Mouse (Mus musculus) adrenal gland, postnatal 10 days (tissue): ENCODE results near the gene Zfp319. TPM values are rescaled to one million over a fixed set of nuclear protein-coding genes. Genes with fewer than 3 reads are reported as not detected.
"Not testable (repeated sequence)": the region's sequence is repeated elsewhere in the genome, so short reads cannot be mapped to it uniquely, and the experiment has no call there.

Experiments used
- DNase-seq: peaks from one replicate; pipeline ENCODE4 v3.0.0; 2021; ENCODE audit warnings: mixed read lengths
- long read RNA-seq, 2 experiments: library from polyadenylated mRNA; stranded (forward); transcript quantifications; one replicate each; pipeline ENCODE4 v2.0.0; 2021
- total RNA-seq, 2 experiments: library from RNA; stranded (reverse); gene quantifications; 2 replicates each; pipeline ENCODE4 v1.2.3; 2021

Gene Zfp319
- total RNA-seq = 10 to 100 TPM; 10.5 to 11.3 TPM
- long read RNA-seq, experiment 1, full-length matches to known transcripts = 1 of 7 reads
- long read RNA-seq, experiment 1, partial matches to known transcripts = 0 of 7 reads
- long read RNA-seq, experiment 1, other reads (novel, unspliced or antisense) = 6 of 7 reads
- long read RNA-seq, experiment 2, full-length matches to known transcripts = 1 of 7 reads
- long read RNA-seq, experiment 2, partial matches to known transcripts = 0 of 7 reads
- long read RNA-seq, experiment 2, other reads (novel, unspliced or antisense) = 6 of 7 reads

DNA sequence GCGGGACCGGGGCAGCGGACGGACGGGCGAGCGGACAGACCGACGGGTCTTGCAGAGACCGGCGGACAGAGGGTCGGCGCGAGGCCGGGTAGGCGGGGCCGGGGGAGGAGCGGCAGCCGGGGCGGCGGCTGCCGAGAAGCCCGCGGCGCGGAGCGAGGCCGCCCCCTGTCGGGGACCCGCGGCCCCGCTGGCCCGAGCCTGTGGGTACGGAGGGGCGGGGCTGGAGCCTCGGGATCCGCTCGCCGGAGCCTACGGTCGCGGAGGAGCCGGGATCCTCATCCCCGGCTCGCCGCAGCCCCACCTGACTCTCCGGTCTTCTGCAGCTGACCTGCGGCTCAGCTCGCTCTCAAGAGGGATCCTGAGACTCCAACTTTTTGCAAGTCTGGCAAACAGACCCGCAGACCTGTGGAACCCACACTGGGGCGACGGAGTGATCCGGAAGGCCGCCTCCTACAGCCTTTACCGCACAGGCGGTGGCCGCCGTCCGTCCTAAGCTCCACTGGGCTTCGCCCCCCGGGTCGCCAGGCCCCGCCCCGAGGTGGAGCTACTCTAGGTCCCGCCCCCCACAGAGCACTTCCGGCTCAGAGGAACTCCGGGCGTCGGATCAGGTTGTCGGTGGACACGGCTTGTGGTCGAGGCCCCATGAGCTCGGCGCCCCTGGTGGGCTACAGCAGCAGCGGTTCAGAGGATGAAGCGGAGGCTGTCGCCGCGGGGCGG lies at the start of gene Zfp319, which contains the start of gene Usb1:
Zfp319 (minus strand) TSS at position 231 of the 717 bp plus-strand sequence.
Usb1 (plus strand) TSS at position 565 of the 717 bp plus-strand sequence.
- DNase-seq = peak; percentile 98

GRCm38 (mm10) chr8:95380953-95381352 lies 49.2 kb upstream of the Zfp319 start:
- DNase-seq = peak; percentile 29

- not testable (repeated sequence) for DNase-seq
Measured at GRCm38 (mm10) chr8:95378928-95379327, 47.2 kb upstream of the Zfp319 start.

DNA sequence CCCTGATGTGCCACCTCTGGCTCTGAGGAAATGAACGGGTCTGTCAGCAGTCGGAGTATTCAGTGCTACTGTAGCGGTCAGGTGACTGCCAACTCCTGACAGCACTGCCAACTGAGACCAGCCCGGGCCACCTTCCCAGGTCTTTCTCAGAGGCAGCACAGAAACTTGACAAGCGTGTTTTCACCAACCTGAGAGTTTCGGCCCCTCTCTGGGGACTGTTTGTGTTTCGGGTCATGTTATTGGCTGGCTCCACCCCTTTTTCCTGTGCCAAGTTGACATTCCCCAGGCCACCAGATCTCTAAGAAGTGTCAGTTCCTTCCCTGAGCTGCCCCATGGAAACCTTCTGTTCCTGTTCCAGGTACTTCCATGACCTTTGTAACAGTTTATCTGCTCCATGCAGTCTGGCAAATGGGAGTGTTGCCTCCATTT lies 46.1 kb upstream of the Zfp319 start:
- DNase-seq = peak; percentile 62

GRCm38 (mm10) chr8:95377101-95377500 lies 45.4 kb upstream of the Zfp319 start:
- DNase-seq = no peak

DNA sequence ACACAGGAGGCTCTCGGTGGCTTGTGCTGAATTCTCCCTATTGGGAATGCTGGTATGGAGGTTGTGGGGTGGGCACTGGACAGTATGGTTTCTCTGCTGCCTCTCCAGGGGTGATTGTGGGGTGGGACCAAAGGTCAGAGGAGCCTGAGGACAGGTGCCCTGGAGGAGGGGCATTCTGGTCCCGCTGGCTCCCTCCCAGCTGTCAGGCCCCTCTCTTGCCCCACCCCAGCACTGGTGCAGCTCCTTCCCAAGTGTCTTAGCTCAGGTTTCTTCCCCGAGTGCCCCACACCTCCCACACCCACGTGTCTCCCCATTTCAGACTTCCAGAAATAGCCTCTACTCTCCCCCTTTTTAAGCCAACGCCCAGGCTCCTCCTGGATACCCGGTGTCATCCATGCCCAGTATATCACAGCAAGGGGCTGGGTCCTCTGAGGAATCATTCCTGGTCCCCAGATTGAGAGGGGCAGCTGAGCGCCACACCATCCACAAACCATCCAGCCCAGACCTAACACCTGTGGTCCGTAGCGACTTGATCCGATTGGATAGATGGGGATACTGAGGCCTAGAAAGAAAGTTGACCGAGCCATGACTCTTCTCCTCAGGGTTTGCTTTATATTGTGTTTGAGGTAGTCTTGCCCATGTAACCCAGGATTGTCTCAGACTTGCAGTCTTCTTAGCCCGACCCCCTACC lies 44.7 kb upstream of the Zfp319 start:
- no peak for DNase-seq

GRCm38 (mm10) chr8:95375374-95375930 lies 43.7 kb upstream of the Zfp319 start:
- DNase-seq = no peak

GRCm38 (mm10) chr8:95374429-95374828 lies 42.7 kb upstream of the Zfp319 start:
- no peak for DNase-seq

DNA sequence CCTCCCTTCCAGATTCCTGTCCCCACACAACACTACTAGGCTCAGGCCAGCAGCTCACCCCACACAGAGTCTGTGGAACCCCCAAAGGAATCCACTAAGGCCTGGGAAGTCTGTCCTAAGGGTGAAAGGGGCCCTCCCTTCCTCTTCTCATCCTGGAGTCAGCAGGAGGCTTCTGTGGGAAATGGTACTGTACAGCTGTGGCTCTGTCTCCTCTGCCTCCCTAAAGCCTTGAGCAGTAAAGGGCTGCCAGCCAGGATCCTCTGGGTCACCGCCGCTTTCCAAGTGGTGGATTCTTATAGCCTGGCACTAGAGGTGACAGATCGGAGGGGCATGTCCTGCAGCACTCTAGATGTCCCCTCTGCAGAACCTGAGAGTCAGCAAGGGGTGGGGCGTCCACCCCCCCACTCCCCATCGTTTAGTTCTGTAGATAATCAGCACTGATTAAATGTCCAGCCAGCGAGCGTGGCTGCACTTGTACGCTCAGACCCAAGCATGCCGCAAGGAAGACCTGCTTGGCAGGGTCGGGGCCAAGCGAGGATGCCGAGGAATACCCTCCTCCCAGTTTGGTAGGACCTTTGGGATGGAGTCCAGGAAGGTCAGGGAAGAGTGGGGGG lies 41.7 kb upstream of the Zfp319 start:
- DNase-seq = no peak

DNA sequence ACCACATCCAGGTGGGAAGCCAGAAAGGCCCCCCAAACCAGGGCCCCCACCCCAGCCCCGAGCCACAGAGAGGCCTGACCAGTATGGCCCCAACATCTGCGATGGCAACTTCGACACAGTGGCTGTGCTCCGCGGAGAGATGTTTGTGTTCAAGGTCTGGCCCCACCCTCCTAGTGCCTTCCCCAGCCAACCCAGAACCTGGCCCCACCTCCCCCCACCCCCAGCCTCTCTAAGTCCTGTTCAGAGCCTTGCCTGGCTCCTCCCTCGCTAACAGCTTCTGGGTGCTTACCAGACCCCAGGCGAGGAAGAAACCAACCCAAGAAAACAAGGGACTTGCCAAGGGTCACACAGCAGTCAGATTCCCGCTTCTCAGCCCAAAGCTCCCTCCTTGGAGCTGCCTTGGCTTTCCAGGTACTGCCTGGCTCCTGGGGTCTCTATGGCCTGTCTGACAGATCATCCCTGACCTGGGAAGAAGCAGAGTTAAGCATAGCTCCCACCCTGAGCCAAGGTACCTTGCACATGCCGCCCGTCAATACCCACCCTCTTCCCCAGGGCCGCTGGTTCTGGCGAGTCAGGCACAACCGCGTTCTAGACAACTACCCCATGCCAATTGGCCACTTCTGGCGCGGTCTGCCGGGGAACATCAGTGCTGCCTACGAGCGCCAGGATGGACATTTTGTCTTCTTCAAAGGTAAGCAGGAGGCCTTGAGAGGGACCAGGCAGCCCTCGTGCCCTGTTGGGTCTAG lies 38.0 kb upstream of the Zfp319 start:
- no peak for DNase-seq

DNA sequence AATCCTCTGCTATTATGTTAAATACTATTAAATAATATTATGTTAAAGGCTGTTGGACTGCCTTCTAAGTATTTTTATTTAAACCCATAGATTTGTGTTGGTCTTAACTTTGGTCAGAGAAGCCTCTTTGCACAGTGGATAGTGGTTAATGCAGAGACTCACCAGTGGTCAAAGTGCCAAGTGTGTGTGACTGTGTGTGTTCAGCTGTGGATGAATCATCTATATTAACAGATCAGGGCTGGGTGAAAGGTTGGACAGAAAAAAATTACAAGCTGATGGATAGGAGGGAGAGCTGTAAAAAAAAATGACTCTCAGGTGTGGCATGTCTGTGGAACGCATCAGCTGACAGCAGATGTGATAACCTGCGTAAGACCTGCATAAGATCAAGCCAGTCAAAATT lies 32.1 kb upstream of the Zfp319 start:
- no peak for DNase-seq

DNA sequence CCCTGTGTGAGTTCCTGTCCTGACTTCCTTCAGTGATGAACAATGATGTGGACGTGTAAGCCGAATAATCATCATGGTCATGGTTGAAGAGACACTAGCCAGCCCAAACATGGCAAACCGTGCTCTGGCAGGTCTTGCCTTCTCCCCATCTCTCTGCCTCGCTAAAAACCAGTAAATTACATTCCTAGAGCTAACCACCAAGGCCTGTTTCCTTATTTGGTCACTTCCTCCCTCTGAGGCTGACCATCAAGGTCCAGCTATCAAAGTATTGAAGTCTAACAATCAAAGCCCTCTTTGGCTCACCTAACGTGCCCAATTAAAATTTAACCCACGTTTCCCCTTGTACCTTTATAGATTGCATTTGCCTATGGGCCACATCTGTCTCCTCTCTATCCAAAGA lies 30.5 kb upstream of the Zfp319 start:
- DNase-seq = no peak

GRCm38 (mm10) chr8:95361016-95361341 lies 29.2 kb upstream of the Zfp319 start:
- no peak for DNase-seq

- DNase-seq = peak; percentile 50
Measured at GRCm38 (mm10) chr8:95360181-95361015, 28.6 kb upstream of the Zfp319 start.

DNA sequence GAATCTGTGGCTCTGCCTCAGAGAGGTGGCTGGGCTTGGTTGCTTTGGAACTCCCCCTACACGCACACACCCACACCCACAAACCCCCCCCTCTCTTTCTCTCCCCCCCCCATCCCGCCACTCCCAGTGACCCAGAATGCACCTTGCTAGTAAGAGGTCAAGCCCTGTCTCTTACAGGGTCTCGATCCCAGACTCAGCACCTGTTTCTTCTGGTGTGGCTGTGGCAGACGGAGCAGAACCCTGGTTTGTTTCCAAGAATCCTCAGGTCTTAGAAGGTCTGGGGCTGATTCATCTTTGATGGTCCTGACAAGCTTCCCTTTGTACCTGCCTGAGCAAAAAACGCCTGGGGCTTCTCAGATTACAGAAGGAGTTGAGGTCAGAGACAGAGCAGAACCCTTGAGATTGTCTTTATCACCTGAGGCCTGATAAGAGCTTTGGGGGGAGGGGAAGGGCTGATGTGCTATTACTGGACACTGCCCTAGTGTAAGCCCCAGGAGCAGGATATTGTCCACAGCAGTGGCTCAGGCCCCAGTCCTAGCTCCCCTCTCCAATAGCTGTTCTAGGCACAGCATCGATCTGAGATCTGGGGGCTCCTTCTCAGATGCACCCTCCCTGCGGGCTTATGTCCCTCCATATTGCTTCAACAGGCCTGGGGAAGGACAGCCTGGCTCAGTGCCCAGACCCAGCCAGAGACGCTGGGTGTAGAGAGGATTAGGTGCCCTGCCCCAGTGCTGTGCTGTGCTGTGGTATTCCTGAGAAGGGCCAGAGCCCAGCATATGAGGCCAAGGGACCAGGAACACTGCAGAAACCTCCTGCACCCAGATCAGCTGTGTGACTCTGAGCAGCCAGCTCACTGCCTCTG lies 27.0 kb upstream of the Zfp319 start:
- DNase-seq = peak; percentile 55

DNA sequence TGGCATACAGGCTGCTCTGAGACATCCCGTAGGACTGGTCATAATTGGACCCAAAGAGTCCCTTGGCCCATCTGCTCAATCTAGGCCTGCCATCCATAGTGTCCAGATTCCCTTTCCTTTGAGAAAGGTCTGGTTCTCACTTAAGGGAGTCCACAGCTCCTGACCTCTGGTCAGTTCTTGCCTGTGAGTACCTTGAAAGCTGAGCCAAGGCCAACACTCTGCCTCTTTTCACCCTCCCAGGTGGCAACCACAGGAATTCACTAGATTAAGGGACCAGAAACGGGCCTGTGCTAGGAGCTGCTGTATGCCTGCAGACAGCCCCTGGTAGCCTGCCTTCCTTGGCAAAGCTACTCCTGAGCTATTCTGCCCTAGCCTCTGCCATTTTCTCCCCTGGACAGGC lies 22.9 kb upstream of the Zfp319 start:
- no peak for DNase-seq

DNA sequence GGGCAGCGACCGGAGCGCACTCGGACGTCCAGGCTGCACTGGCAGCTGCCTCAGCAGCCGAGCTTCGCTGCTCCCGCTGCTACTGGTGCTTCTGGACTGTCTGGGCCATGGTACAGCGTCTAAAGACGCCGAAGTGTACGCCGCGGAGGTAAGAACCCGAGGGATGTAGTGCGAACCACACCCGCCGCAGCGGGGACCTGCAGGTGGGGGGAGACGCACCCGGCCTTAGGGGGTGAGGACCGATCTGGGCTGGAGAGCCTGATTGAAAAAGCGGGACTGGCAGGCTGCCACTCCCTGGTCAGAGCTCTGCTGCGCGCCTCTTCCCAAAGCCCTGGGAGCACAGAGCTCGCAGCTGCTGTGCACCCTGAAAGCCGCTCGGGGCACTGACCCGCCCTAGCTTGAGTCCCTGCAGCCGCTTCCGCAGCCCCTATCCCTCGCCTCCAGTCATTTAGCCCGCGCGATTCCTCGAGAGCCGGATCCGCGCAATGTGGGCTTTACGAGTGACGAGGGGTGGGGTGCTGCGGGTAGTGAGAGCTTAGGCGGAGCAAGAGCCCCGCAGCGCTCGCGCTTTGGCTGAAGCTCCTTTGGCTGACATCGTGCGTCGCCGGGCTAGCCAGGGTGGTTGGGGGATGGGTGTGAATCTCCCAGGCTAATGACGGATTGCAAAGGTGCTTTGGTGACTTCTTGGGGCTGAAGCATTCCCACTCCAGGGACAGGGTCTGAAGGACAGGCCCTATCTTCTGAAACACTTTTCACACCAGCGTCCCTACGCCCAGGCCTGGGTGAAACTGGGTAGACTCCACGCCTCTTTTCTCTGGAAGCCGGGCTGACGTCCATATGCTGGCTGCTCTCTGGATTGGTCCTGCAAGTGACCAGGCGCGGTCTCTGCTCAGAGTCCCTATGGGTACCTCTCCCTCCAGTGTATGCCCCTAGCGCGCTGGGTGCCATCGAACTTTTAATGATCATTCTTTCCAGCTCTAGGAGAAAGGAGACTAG lies 21.4 kb upstream of the Zfp319 start:
- peak; percentile 61 for DNase-seq

DNA sequence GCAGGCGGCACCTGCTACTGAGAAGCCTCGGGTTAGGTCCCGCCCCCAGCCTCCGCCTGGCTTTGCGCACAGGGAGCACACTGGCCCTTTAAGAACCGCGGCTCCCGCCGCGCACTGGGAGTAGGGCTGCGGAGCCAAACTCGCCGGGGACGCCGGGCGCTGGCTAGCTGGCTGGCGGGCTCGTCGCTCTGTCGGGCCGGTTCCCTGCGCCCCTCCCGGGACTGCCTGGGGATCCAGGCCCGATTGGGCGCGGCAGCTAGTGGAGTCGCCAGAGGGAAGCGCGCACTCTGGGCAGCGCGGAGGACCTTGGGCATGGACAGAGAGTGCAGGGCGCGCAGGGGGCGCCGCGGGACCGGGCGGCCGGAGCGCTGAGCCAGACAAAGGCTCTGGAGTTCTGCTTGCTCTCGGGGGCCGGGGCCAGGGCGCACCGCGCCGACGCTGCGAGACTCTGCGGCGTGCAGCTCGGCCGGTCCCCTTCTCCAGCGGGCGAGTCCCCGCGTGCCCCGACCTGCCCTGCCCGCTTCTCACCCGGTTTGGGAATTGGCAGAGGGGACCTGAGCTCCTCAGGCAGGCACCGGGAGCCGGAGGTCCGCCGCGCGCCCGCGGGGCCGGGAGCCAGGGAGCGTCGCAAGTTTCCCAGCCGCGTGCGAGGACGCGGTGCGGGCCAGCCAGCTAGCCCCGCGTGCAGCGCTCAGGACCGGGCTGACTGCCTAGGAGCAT lies 20.6 kb upstream of the Zfp319 start, which contains the start of gene Mmp15:
Mmp15 (plus strand) TSS at position 118 of the 720 bp plus-strand sequence.
- DNase-seq = peak; percentile 87
